Mouse (Mus musculus): Measurements from ENCODE around the gene Tnfsf13. TPM values are rescaled to one million over a fixed set of nuclear protein-coding genes. Genes with fewer than 3 reads are reported as not detected.

Tnfsf13 gene
- total RNA-seq, 4 experiments from 2014 or later: 2.9 to 3.8 (median 3.2) TPM

GRCm38 (mm10) chr11:69681314-69682208 is 4.0 kb downstream of the Tnfsf13 start, which contains the start of gene Senp3:
Gene Senp3, minus strand, starts transcription at chr11:69682084.
- peak; percentile 95 to 96 for DNase-seq (ENCODE audit: low spot score in 2 of 2)

GRCm38 (mm10) chr11:69680136-69680855 is 5.3 kb downstream of the Tnfsf13 start:
- no peak for DNase-seq (ENCODE audit: low spot score in 2 of 2)

- no peak for DNase-seq (ENCODE audit: low spot score in 2 of 2)
Measured at GRCm38 (mm10) chr11:69679144-69679543, 6.4 kb downstream of the Tnfsf13 start.

GRCm38 (mm10) chr11:69672211-69672706 is 13.3 kb downstream of the Tnfsf13 start, which contains the start of gene Eif4a1:
Gene Eif4a1, minus strand, starts transcription at chr11:69672423.
- peak; percentile 100 for DNase-seq (ENCODE audit: low spot score in 2 of 2)

- no peak for DNase-seq (ENCODE audit: low spot score in 2 of 2)
Measured at GRCm38 (mm10) chr11:69671726-69672124, 13.9 kb downstream of the Tnfsf13 start.

- peak; percentile 91 to 92 for DNase-seq (ENCODE audit: low spot score in 2 of 2)
Measured at GRCm38 (mm10) chr11:69670786-69671725, 14.5 kb downstream of the Tnfsf13 start.

GRCm38 (mm10) chr11:69666665-69667005 is 18.9 kb downstream of the Tnfsf13 start:
- DNase-seq (ENCODE audit: low spot score in 2 of 2): no peak

- DNase-seq (ENCODE audit: low spot score in 2 of 2): peak; percentile 56 to 73
Measured at GRCm38 (mm10) chr11:69665961-69666664, 19.5 kb downstream of the Tnfsf13 start, which contains the start of gene Cd68. Gene Cd68, minus strand, starts transcription at chr11:69666153.

- no peak for DNase-seq (ENCODE audit: low spot score in 2 of 2)
Measured at GRCm38 (mm10) chr11:69665457-69665960, 20.1 kb downstream of the Tnfsf13 start.

GRCm38 (mm10) chr11:69664841-69665240 is 20.7 kb downstream of the Tnfsf13 start:
- DNase-seq (ENCODE audit: low spot score in 2 of 2): no peak

GRCm38 (mm10) chr11:69663795-69664194 is 21.8 kb downstream of the Tnfsf13 start:
- no peak for DNase-seq (ENCODE audit: low spot score in 2 of 2)

- no peak for DNase-seq (ENCODE audit: low spot score in 2 of 2)
Measured at GRCm38 (mm10) chr11:69662967-69663671, 22.5 kb downstream of the Tnfsf13 start.

GRCm38 (mm10) chr11:69662213-69662966 is 23.2 kb downstream of the Tnfsf13 start, which contains the start of gene Mpdu1:
Gene Mpdu1, minus strand, starts transcription at chr11:69662642.
- DNase-seq (ENCODE audit: low spot score in 2 of 2): peak; percentile 94 to 95

- DNase-seq (ENCODE audit: low spot score in 2 of 2): peak in 1 of 2 experiments; percentile 3
Measured at GRCm38 (mm10) chr11:69661221-69661881, 24.2 kb downstream of the Tnfsf13 start.

- no peak for DNase-seq (ENCODE audit: low spot score in 2 of 2)
Measured at GRCm38 (mm10) chr11:69657462-69657881, 28.1 kb downstream of the Tnfsf13 start.

GRCm38 (mm10) chr11:69656617-69657461 is 28.7 kb downstream of the Tnfsf13 start:
- no peak for DNase-seq (ENCODE audit: low spot score in 2 of 2)

GRCm38 (mm10) chr11:69656065-69656455 is 29.5 kb downstream of the Tnfsf13 start:
- DNase-seq (ENCODE audit: low spot score in 2 of 2): no peak
